Mouse (Mus musculus) forebrain, embryonic 10.5 days (tissue): ENCODE results near the gene Zc3hav1l. TPM values are rescaled to one million over a fixed set of nuclear protein-coding genes. Genes with fewer than 3 reads are reported as not detected.

Source experiments
- DNase-seq: peaks from one replicate; pipeline ENCODE4 v3.0.0-alpha.2; 2017; ENCODE audit warnings: low spot score; ENCODE audit errors: extremely low spot score
- H3K27ac ChIP-seq: fragments of 300-500 bp; sonication (generic); 2 replicates; pipeline ENCODE4 v1.5.1; 2016; ENCODE audit warnings: mild to moderate bottlenecking
- H3K27me3 ChIP-seq: fragments of 300-500 bp; sonication (generic); 2 replicates; pipeline ENCODE4 v1.6.1; 2016; ENCODE audit warnings: mild to moderate bottlenecking; ENCODE audit not compliant: poor library complexity, severe bottlenecking
- H3K36me3 ChIP-seq: fragments of 300-500 bp; sonication (generic); replicated peaks from 2 replicates; pipeline ENCODE4 v1.6.1; 2016; ENCODE audit warnings: mild to moderate bottlenecking, moderate library complexity
- H3K4me1 ChIP-seq: fragments of 300-500 bp; sonication (generic); 2 replicates; pipeline ENCODE4 v1.6.1; 2016
- H3K4me3 ChIP-seq: fragments of 300-500 bp; sonication (generic); 2 replicates; pipeline ENCODE4 v1.5.1; 2016; ENCODE audit warnings: mild to moderate bottlenecking, moderate library complexity
- H3K9me3 ChIP-seq: fragments of 300-500 bp; sonication (generic); 2 replicates; pipeline ENCODE4 v1.6.1; 2016; ENCODE audit warnings: mild to moderate bottlenecking, moderate library complexity
- WGBS: fragments of 180-500 bp; shearing (Covaris S2); methylation state at CpG from one replicate; pipeline ENCODE4 v1.1.7; 2016; 5-methylcytosine and 5-hydroxymethylcytosine counted together
- polyA plus RNA-seq: library from polyadenylated mRNA; unstranded; fragments of >200 nt; fragmentation: Nextera tagmentation; extraction: Ambion mirVana; gene quantifications from 2 replicates; pipeline ENCODE4 v1.2.1, GENCODE M21; 2016

The Zc3hav1l gene
- polyA plus RNA-seq, 1 experiment from 2014 or later: 14.0 TPM

- Histone ChIP-seq H3K36me3 (peaks cover 2% of the 10 kb centered on the region; the same call in 1 of the 2 replicates), H3K27ac (no peak overlapping the region), H3K27me3 (no peaks in the 10 kb centered on the region), H3K4me3 (no peak overlapping the region), H3K4me1 (peaks cover 28% of the 10 kb centered on the region), H3K9me3 (no peaks in the 10 kb centered on the region)
- WGBS: 90% methylated on average over 4 of the region's 4 CpGs
- no peak for DNase-seq
These were observed 57.6 kb downstream of the Zc3hav1l start for GRCm38 (mm10) chr6:38241508-38241907.

- H3K27ac ChIP-seq: no peak overlapping the region
- peaks cover 23% of the 10 kb centered on the region for H3K4me1 ChIP-seq
- H3K9me3 ChIP-seq: no peaks in the 10 kb centered on the region
- 94% methylated on average over 5 of the region's 5 CpGs for WGBS
- no peak overlapping the region for H3K4me3 ChIP-seq
- peaks cover 2% of the 10 kb centered on the region; the same call in 1 of the 2 replicates for H3K36me3 ChIP-seq
- H3K27me3 ChIP-seq: no peaks in the 10 kb centered on the region
- DNase-seq: no peak
These were observed 58.4 kb downstream of the Zc3hav1l start for GRCm38 (mm10) chr6:38240618-38241017.

GRCm38 (mm10) chr6:38238382-38238781 lies 60.7 kb downstream of the Zc3hav1l start:
- WGBS: 85% methylated on average over 4 of the region's 4 CpGs
- peaks cover 15% of the 10 kb centered on the region for H3K4me1 ChIP-seq
- DNase-seq: no peak
- H3K27ac ChIP-seq: no peak overlapping the region
- no peak overlapping the region for H3K4me3 ChIP-seq
- no peaks in the 10 kb centered on the region for H3K27me3 ChIP-seq
- peaks cover 2% of the 10 kb centered on the region; the same call in 1 of the 2 replicates for H3K36me3 ChIP-seq
- H3K9me3 ChIP-seq: no peaks in the 10 kb centered on the region

Other genes starting within 250 kb of the Zc3hav1l start
- gene Tmem213, start 190.0 kb downstream of the Zc3hav1l start, polyA plus RNA-seq: not detected in 2 replicates
- not detected in 2 replicates for gene Atp6v0a4, start 174.7 kb downstream of the Zc3hav1l start, polyA plus RNA-seq
- gene D630045J12Rik, start 45.2 kb downstream of the Zc3hav1l start, polyA plus RNA-seq: 5.4 and 6.3 TPM in 2 replicates
- 2.0 and 2.2 TPM in 2 replicates for gene Zc3hav1, start 55.3 kb upstream of the Zc3hav1l start, polyA plus RNA-seq
- 15.2 and 17.0 TPM in 2 replicates for gene Ttc26, start 82.2 kb upstream of the Zc3hav1l start, polyA plus RNA-seq
- gene Ubn2, start 134.7 kb upstream of the Zc3hav1l start, polyA plus RNA-seq: 13.1 and 15.3 TPM in 2 replicates
- 122 and 125 TPM in 2 replicates for gene Fmc1, start 234.2 kb upstream of the Zc3hav1l start, polyA plus RNA-seq